Mouse (Mus musculus): Measurements from ENCODE around the gene Espl1.

DNA sequence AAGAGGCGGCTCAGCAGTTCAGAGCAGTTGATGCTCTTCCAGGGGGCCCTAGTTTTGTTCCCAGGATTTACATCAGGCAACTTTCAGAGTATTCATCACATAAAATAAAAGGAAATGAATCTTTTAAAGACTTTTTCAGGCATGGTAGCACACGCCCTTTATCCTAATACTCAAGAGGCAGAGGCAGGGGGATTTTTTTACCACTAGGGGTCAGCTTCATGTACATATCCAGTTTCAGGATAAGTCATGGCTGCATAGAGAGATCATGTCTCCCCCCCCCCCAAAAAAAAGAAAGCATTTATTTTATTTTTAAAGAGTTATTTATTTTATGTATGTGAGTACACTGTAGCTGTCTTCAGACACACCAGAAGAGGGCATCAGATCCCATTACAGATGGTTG is 57.9 kb downstream of the Espl1 start:
- TF ChIP-seq CTCF (IDR thresholded peaks at IDR 0.05; ENCODE audit: insufficient read depth, low read depth, low read length) (no peak), POLR2A (IDR thresholded peaks at IDR 0.05; ENCODE audit: insufficient read depth, low read depth, low read length) (no peak)
